Mouse (Mus musculus): ENCODE results near the gene Utf1. TPM values are rescaled to one million over a fixed set of nuclear protein-coding genes. Genes with fewer than 3 reads are reported as not detected.

The Utf1 gene
- polyA plus RNA-seq, 2 experiments from 2014 or later, result 0.90 to 2.2 TPM

- peak; percentile 69 for ATAC-seq
Observed at GRCm38 (mm10) chr7:139974307-139974706, 30.7 kb downstream of the Utf1 start.

DNA sequence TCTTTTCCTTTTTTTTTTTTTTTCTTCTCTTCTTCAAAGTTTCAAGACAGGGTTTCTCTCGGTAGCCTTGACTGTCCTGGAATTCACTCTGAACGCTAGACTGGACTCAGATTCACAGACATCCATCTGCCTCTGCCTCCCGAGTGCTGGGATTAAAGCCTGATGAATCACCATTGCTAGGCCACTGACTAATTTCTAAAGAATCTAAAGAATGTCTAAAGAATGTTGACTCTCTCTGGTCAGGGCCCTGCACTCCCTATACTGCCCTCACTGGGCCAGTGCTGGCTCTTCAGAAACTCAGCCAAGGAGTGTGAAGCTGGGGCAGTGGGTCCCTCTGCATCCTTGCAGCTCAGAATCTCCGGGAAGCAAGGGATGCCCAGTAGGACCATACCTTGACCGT lies 31.9 kb downstream of the Utf1 start:
- ATAC-seq, result no peak

- peak; percentile 88 for ATAC-seq
Observed at GRCm38 (mm10) chr7:139978278-139978892, 34.8 kb downstream of the Utf1 start, which contains the start of gene 6430531B16Rik. Gene 6430531B16Rik (minus strand): TSS chr7:139978755.

DNA sequence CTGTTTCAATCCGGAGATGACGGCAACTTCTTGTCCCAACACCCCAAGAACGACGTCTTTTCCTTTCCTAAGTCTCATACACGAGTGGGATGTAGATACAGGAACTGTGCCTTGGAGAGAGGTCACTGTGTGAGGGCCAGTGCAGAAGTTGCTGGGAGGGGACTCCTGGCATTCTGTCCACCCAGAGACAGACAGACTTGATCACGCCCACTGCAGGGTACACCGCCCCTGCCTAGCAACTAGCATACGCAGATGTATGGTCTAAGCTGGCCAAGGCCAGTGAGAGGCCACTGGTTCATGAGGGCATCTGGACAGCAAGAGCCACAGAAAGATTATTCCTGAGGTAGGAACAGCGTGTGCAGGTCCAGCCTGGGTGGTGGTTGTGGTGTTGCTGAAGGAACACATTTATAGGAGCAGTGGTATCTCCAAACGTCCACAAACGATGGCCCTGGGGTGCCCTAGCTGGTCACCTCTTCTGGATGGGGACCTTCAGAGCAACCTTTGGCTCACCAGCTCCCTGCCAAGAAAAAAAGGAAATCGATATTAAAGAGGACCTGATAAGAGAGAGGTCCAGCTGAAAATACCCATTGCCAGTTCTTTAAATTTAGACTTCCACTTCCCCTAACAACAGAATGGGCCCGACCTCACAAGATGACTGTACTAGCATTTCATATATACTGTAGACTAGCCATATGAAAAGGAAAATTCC lies 35.6 kb downstream of the Utf1 start:
- ATAC-seq, result no peak

- no peak for ATAC-seq
Observed at GRCm38 (mm10) chr7:139980778-139981177, 37.2 kb downstream of the Utf1 start.

DNA sequence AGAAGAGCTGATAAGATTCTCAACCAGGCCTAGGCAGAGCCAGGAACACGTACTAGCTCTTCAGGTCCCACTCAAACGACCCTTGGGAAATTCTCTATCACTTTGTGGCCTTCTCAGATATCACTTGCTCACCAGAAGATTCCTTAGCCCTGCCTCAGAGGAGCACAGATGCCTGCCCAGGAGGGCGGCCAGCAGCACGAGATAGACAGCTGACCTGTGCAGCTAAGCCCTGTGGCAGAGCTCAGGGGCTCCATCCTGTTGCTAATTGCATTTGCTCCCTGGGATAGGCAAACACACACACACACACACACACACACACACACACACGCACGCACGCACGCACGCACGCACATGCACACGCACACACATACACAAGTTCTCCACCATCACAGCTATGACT lies 38.5 kb downstream of the Utf1 start:
- ATAC-seq, result no peak

DNA sequence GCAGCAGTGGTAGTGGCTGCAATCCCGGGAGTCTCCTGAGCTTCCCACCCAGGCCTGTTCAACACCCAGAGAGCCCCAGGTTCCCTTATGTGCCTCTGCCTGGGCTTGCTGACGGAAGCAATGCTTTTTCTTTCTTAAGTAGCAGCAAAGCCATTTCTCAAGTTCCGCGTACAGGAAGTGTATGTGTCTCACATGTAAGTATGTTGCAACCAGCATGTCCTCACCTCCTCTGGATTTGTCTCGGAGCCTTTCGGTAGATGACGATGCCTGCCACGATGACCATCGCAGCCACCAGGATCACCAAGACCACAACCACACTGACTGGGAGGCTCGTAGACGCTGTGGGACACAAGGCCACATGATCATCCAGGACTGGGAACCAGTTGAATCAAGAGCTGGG lies 40.9 kb downstream of the Utf1 start:
- no peak for ATAC-seq

DNA sequence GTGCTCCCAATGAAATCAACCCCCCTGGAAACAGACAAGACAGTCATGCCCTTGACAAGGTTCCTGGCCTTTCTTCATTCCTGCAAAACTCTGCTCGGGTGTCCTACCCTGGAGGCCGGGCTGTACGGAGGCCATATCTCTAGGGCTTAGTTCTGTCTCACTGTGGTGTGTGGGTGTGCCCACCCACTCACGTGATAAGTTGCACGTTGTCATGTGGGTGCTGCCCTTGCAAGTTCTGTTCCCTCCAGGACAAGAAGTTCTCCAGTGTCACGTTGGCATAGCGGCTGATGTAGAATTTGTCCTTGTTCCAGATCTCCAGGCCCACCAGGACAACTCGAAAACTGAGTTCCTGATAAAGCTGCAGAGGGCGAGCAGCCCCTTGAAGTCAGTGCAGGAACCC lies 44.7 kb downstream of the Utf1 start:
- ATAC-seq, result no peak

DNA sequence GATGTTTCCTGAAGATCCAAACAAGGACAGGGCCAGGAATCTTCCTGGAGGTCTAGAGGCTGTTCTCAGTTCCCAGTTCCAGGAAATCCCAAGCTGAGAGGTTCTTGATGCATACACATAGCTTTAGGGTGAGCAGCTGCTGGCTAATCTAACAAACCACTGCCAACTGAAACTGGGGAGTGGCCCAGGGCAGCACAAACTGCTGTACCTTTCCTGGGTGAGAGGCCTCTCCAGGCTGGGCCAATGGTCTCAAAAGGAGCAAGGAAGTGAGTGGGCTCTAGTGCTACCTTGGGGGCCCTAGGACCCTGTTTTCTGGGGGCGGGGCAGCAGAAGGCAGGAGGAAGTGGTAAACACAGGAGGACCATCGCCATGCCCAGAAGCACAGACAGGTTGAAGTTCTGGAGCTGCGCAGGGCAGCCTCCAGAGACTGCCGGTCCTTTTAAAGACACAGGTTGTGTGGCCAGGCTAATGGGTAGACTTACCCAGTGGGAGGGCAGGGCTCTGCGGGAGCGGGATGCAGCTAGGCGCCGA lies 47.3 kb downstream of the Utf1 start:
- peak; percentile 22 for ATAC-seq

- ATAC-seq, result peak; percentile 77
Observed at GRCm38 (mm10) chr7:139992406-139992805, 48.8 kb downstream of the Utf1 start, which contains the start of gene Adam8. Gene Adam8 (minus strand): TSS chr7:139992562.

- no peak for ATAC-seq
Observed at GRCm38 (mm10) chr7:139993532-139993931, 49.9 kb downstream of the Utf1 start.

- ATAC-seq, result no peak
Observed at GRCm38 (mm10) chr7:139994202-139994601, 50.6 kb downstream of the Utf1 start.

GRCm38 (mm10) chr7:139994676-139995075 lies 51.1 kb downstream of the Utf1 start:
- ATAC-seq, result peak; percentile 60

Other genes with a start within 250 kb of the Utf1 start
- gene Adgra1, start 109.6 kb upstream of the Utf1 start, polyA plus RNA-seq (2017; shearing (Covaris generic)), result not detected
- gene Kndc1, start 49.1 kb upstream of the Utf1 start, polyA plus RNA-seq (2017; shearing (Covaris generic)), result under 1 TPM; 0.12 to 0.22 TPM
- 1 to 10 TPM in 1 of 2 experiments, not detected in 1; 1.2 TPM for gene 6430531B16Rik, start 35.0 kb downstream of the Utf1 start, polyA plus RNA-seq (2017; shearing (Covaris generic))
- gene Adam8, start 48.8 kb downstream of the Utf1 start, polyA plus RNA-seq (2017; shearing (Covaris generic)), result 1 to 10 TPM; 9.6 to 9.9 TPM
- 10 to 100 TPM; 26.7 to 26.8 TPM for gene Zfp511, start 92.6 kb downstream of the Utf1 start, polyA plus RNA-seq (2017; shearing (Covaris generic))
- gene Tubgcp2, start 92.9 kb downstream of the Utf1 start, polyA plus RNA-seq (2017; shearing (Covaris generic)), result 10 to 100 TPM; 22.2 to 23.0 TPM
- not detected for gene Msx3, start 105.3 kb downstream of the Utf1 start, polyA plus RNA-seq (2017; shearing (Covaris generic))
- gene Caly, start 138.8 kb downstream of the Utf1 start, polyA plus RNA-seq (2017; shearing (Covaris generic)), result not detected
- not detected for gene Prap1, start 149.6 kb downstream of the Utf1 start, polyA plus RNA-seq (2017; shearing (Covaris generic))
- gene Fuom, start 158.7 kb downstream of the Utf1 start, polyA plus RNA-seq (2017; shearing (Covaris generic)), result 10 to 100 TPM in 1 of 2 experiments, 1 to 10 TPM in 1; 9.9 to 11.0 TPM
- 1 to 10 TPM; 3.8 to 4.7 TPM for gene Paox, start 172.0 kb downstream of the Utf1 start, polyA plus RNA-seq (2017; shearing (Covaris generic))
- gene Echs1, start 172.7 kb downstream of the Utf1 start, polyA plus RNA-seq (2017; shearing (Covaris generic)), result 10 to 100 TPM; 73.1 to 79.4 TPM
- gene Mtg1, start 193.8 kb downstream of the Utf1 start, polyA plus RNA-seq (2017; shearing (Covaris generic)), result 10 to 100 TPM; 27.7 to 34.1 TPM
- not detected for gene Sprn, start 211.1 kb downstream of the Utf1 start, polyA plus RNA-seq (2017; shearing (Covaris generic))
- not detected for gene Olfr522, start 221.0 kb downstream of the Utf1 start, polyA plus RNA-seq (2017; shearing (Covaris generic))
- gene Olfr523, start 229.4 kb downstream of the Utf1 start, polyA plus RNA-seq (2017; shearing (Covaris generic)), result not detected

Data from activated CD4-positive, CD25-positive, alpha-beta regulatory T cell, adult 4 months (primary cell).